In genomic region chr1:153679653-153680052, GRCm38 (mm10) we compare ENCODE assay signal across 12 mouse cellular contexts. TPM values are rescaled to one million over a fixed set of nuclear protein-coding genes. Genes with fewer than 3 reads are reported as not detected.
DNase-seq lines count a peak whose midpoint lies in the region; ATAC-seq and TF ChIP-seq lines count a peak whose summit lies in the region.
"Had no signal": no experiment of that assay in that cellular context is flagged by ENCODE, and none has a peak within 500 bp of the region (broad histone marks: within the 10 kb centered on the region; RNA-seq: fewer than 3 reads in every experiment).

No protein-coding gene starts in this region.

- H3K27me3 ChIP-seq in forebrain, embryonic 12.5 days, result no peaks in the 10 kb centered on the region
- H3K27me3 ChIP-seq in forebrain, embryonic 11.5 days (ENCODE audit: control insufficient read depth, insufficient read depth, low read length), result no peaks in the 10 kb centered on the region
- H3K27me3 ChIP-seq in neural tube, embryonic 12.5 days (replicated peaks), result 0 out of 2 replicates have a peak, but pooled peaks cover 5% of the 10 kb centered on the region
- H3K27me3 ChIP-seq in liver, embryonic 16.5 days (ENCODE audit: control insufficient read depth, insufficient read depth, low read depth, low read length), result no peaks in the 10 kb centered on the region
- no peaks in the 10 kb centered on the region for H3K27me3 ChIP-seq in stomach, postnatal 0 days (ENCODE audit: control insufficient read depth, insufficient read depth, low read length)
- H3K27me3 ChIP-seq in intestine, postnatal 0 days (replicated peaks; ENCODE audit: control insufficient read depth, insufficient read depth, low read length), result no peaks in the 10 kb centered on the region

- peaks cover 25% of the 10 kb centered on the region for H3K4me1 ChIP-seq in forebrain, embryonic 12.5 days
- H3K4me1 ChIP-seq in forebrain, embryonic 11.5 days (replicated peaks; ENCODE audit: control insufficient read depth, insufficient read depth, low read length), result no peaks in the 10 kb centered on the region
- H3K4me1 ChIP-seq in neural tube, embryonic 12.5 days, result peaks cover 14% of the 10 kb centered on the region
- no peaks in the 10 kb centered on the region; the same call in 1 of the 2 replicates for H3K4me1 ChIP-seq in liver, embryonic 16.5 days (ENCODE audit: control insufficient read depth, low read depth, low read length)
- no peaks in the 10 kb centered on the region for H3K4me1 ChIP-seq in stomach, postnatal 0 days (replicated peaks; ENCODE audit: control insufficient read depth, insufficient read depth)
- no peaks in the 10 kb centered on the region for H3K4me1 ChIP-seq in intestine, postnatal 0 days (replicated peaks; ENCODE audit: control insufficient read depth, insufficient read depth, low read length)
- H3K4me1 ChIP-seq: megakaryocyte, embryonic 14.5 days had no signal

- no peak for DNase-seq in forebrain, embryonic 11.5 days (ENCODE audit: low spot score)
- DNase-seq in neural tube, embryonic 10.5 days (ENCODE audit: extremely low spot score, low spot score), result no peak
- DNase-seq in stomach, postnatal 0 days (ENCODE audit: low spot score), result peak; percentile 21
- DNase-seq in thymus, postnatal 25 days, result no peak

- WGBS in forebrain, embryonic 12.5 days, result 66% methylated on average over 3 of the region's 3 CpGs
- 77% methylated on average over 3 of the region's 3 CpGs for WGBS in forebrain, embryonic 11.5 days
- WGBS in neural tube, embryonic 12.5 days, result 56% methylated on average over 3 of the region's 3 CpGs
- WGBS in liver, embryonic 16.5 days (ENCODE audit: insufficient replicate concordance), result 42% methylated on average over 3 of the region's 3 CpGs
- WGBS in stomach, postnatal 0 days, result 32% methylated on average over 3 of the region's 3 CpGs
- 60% methylated on average over 3 of the region's 3 CpGs for WGBS in intestine, postnatal 0 days

- no peak overlapping the region for H3K9ac ChIP-seq in forebrain, embryonic 12.5 days
- H3K9ac ChIP-seq in forebrain, embryonic 11.5 days (ENCODE audit: low read length), result no peak overlapping the region
- H3K9ac ChIP-seq in neural tube, embryonic 12.5 days, result no peak overlapping the region
- H3K9ac ChIP-seq in liver, embryonic 16.5 days (ENCODE audit: low read depth, low read length), result no peak overlapping the region
- H3K9ac ChIP-seq in stomach, postnatal 0 days (ENCODE audit: low read length), result no peak overlapping the region
- H3K9ac ChIP-seq in intestine, postnatal 0 days (ENCODE audit: low read depth, low read length), result no peak overlapping the region
- H3K9ac ChIP-seq: kidney, embryonic 15.5 days; limb, embryonic 12.5 days had no signal

- H3K4me2 ChIP-seq in forebrain, embryonic 12.5 days, result no peak overlapping the region
- no peak overlapping the region for H3K4me2 ChIP-seq in forebrain, embryonic 11.5 days (ENCODE audit: low read depth, low read length, severe bottlenecking)
- no peak overlapping the region for H3K4me2 ChIP-seq in neural tube, embryonic 12.5 days (replicated peaks)
- no peak overlapping the region for H3K4me2 ChIP-seq in liver, embryonic 16.5 days (ENCODE audit: low read depth, low read length)
- H3K4me2 ChIP-seq in stomach, postnatal 0 days (replicated peaks; ENCODE audit: low read depth), result 0 out of 2 replicates have a peak overlapping the region, but pooled peaks have one; percentile 12
- no peak overlapping the region for H3K4me2 ChIP-seq in intestine, postnatal 0 days (replicated peaks; ENCODE audit: low read depth)
- H3K4me2 ChIP-seq: kidney, embryonic 15.5 days; limb, embryonic 12.5 days had no signal

- no peaks in the 10 kb centered on the region for H3K36me3 ChIP-seq in forebrain, embryonic 12.5 days (replicated peaks)
- no peaks in the 10 kb centered on the region for H3K36me3 ChIP-seq in forebrain, embryonic 11.5 days (ENCODE audit: control insufficient read depth, insufficient read depth, low read length)
- H3K36me3 ChIP-seq in neural tube, embryonic 12.5 days, result no peaks in the 10 kb centered on the region
- H3K36me3 ChIP-seq in liver, embryonic 16.5 days (ENCODE audit: control insufficient read depth, insufficient read depth), result no peaks in the 10 kb centered on the region
- H3K36me3 ChIP-seq in stomach, postnatal 0 days (ENCODE audit: control insufficient read depth, insufficient read depth, low read length), result no peaks in the 10 kb centered on the region
- H3K36me3 ChIP-seq in intestine, postnatal 0 days (ENCODE audit: control insufficient read depth, insufficient read depth), result no peaks in the 10 kb centered on the region
- H3K36me3 ChIP-seq: kidney, embryonic 15.5 days; limb, embryonic 12.5 days had no signal

- no peak for TF ChIP-seq CTCF in stomach, postnatal 0 days (IDR thresholded peaks at IDR 0.05; ENCODE audit: low read depth)
- TF ChIP-seq CTCF in intestine, postnatal 0 days (IDR thresholded peaks at IDR 0.05; ENCODE audit: low read depth), result no peak

- no peaks in the 10 kb centered on the region for H3K9me3 ChIP-seq in forebrain, embryonic 12.5 days
- H3K9me3 ChIP-seq in forebrain, embryonic 11.5 days (ENCODE audit: control insufficient read depth, low read length), result no peaks in the 10 kb centered on the region
- H3K9me3 ChIP-seq in neural tube, embryonic 12.5 days, result no peaks in the 10 kb centered on the region
- H3K9me3 ChIP-seq in liver, embryonic 16.5 days (replicated peaks; ENCODE audit: control insufficient read depth, low read length), result no peaks in the 10 kb centered on the region
- no peaks in the 10 kb centered on the region for H3K9me3 ChIP-seq in stomach, postnatal 0 days (ENCODE audit: control insufficient read depth, low read length)
- no peaks in the 10 kb centered on the region for H3K9me3 ChIP-seq in intestine, postnatal 0 days (ENCODE audit: control insufficient read depth)
- H3K9me3 ChIP-seq: kidney, embryonic 15.5 days; limb, embryonic 12.5 days; megakaryocyte, embryonic 14.5 days had no signal

- TF ChIP-seq EP300 in stomach, postnatal 0 days (optimal IDR thresholded peaks at IDR 0.05), result no peak

- H3K27ac ChIP-seq in forebrain, embryonic 12.5 days, result no peak overlapping the region
- no peak overlapping the region for H3K27ac ChIP-seq in forebrain, embryonic 11.5 days (ENCODE audit: low read depth, low read length)
- no peak overlapping the region for H3K27ac ChIP-seq in neural tube, embryonic 12.5 days
- H3K27ac ChIP-seq in liver, embryonic 16.5 days (ENCODE audit: low read length), result peak overlapping the region; percentile 75
- H3K27ac ChIP-seq in stomach, postnatal 0 days (replicated peaks), result peak overlapping the region; percentile 76
- no peak overlapping the region for H3K27ac ChIP-seq in intestine, postnatal 0 days (ENCODE audit: low read depth, low read length)
- H3K27ac ChIP-seq: kidney, embryonic 15.5 days; limb, embryonic 12.5 days had no signal

- no peak overlapping the region for H3K4me3 ChIP-seq in forebrain, embryonic 12.5 days (replicated peaks)
- H3K4me3 ChIP-seq in forebrain, embryonic 11.5 days (ENCODE audit: low read depth, low read length), result no peak overlapping the region
- H3K4me3 ChIP-seq in neural tube, embryonic 12.5 days, result no peak overlapping the region
- no peak overlapping the region for H3K4me3 ChIP-seq in liver, embryonic 16.5 days (ENCODE audit: low read depth, low read length)
- H3K4me3 ChIP-seq in stomach, postnatal 0 days (ENCODE audit: low read depth, low read length), result no peak overlapping the region
- H3K4me3 ChIP-seq in intestine, postnatal 0 days (ENCODE audit: low read depth, low read length), result no peak overlapping the region
- H3K4me3 ChIP-seq: kidney, embryonic 15.5 days; limb, embryonic 12.5 days; megakaryocyte, embryonic 14.5 days had no signal

- peak; percentile 39; the same call in 1 of the 2 replicates for ATAC-seq in forebrain, embryonic 12.5 days (ENCODE audit: low FRiP score)
- ATAC-seq in forebrain, embryonic 11.5 days (replicated peaks; ENCODE audit: low FRiP score), result no peak
- peak; percentile 48; the same call in 1 of the 2 replicates for ATAC-seq in neural tube, embryonic 12.5 days (ENCODE audit: low FRiP score, low read depth)
- peak; percentile 33; the same call in 1 of the 2 replicates for ATAC-seq in liver, embryonic 16.5 days (ENCODE audit: low read depth)
- ATAC-seq in stomach, postnatal 0 days (ENCODE audit: low FRiP score, low TSS enrichment), result 0 out of 2 replicates have a peak, but pooled peaks have one; percentile 63
- no peak for ATAC-seq in intestine, postnatal 0 days

RNA-seq across cellular contexts. Expression of gene Rgs8, which starts 26.8 kb away (rescaled TPM):
- polyA plus RNA-seq in forebrain, embryonic 12.5 days (2016; fragmentation: Nextera tagmentation; extraction: Ambion mirVana), result 24.3 and 25.1 TPM in 2 replicates
- polyA plus RNA-seq in forebrain, embryonic 11.5 days (2014; fragmentation: Nextera tagmentation; extraction: Ambion mirVana), result 12.1 and 12.2 TPM in 2 replicates
- polyA plus RNA-seq in neural tube, embryonic 12.5 days (2016; fragmentation: Nextera tagmentation; extraction: Ambion mirVana), result 16.9 and 17.0 TPM in 2 replicates
- polyA plus RNA-seq in liver, embryonic 16.5 days (2015; fragmentation: Nextera tagmentation; extraction: Ambion mirVana), result not detected in 2 replicates
- polyA plus RNA-seq in stomach, postnatal 0 days (2015; fragmentation: Nextera tagmentation; extraction: Ambion mirVana), result 0.16 and 0.29 TPM in 2 replicates
- 0.07 and 0.17 TPM in 2 replicates for polyA plus RNA-seq in intestine, postnatal 0 days (2015; fragmentation: Nextera tagmentation; extraction: Ambion mirVana)
- polyA plus RNA-seq: urinary bladder, adult 2 months had no signal

Comparison
In these comparisons a context has a peak if more than half of its experiments do, and no peak if none do; other contexts are left out.
1. ATAC-seq: peak in forebrain, embryonic 12.5 days (single experiment), neural tube, embryonic 12.5 days (single experiment), liver, embryonic 16.5 days (single experiment) and stomach, postnatal 0 days (single experiment); none in forebrain, embryonic 11.5 days (single experiment) and intestine, postnatal 0 days (single experiment).
2. H3K27ac ChIP-seq: peak in liver, embryonic 16.5 days (single experiment) and stomach, postnatal 0 days (single experiment); none in forebrain, embryonic 12.5 days (single experiment), forebrain, embryonic 11.5 days (single experiment), neural tube, embryonic 12.5 days (single experiment) and intestine, postnatal 0 days (single experiment).
3. RNA of gene Rgs8, which starts 26.8 kb away (polyA plus RNA-seq): 24.3 to 25.1 TPM in forebrain, embryonic 12.5 days, 16.9 to 17.0 TPM in neural tube, embryonic 12.5 days and 12.1 to 12.2 TPM in forebrain, embryonic 11.5 days; 0.16 to 0.29 TPM in stomach, postnatal 0 days, 0.07 to 0.17 TPM in intestine, postnatal 0 days and not detected in liver, embryonic 16.5 days; every median in the first group is over 10 times any median in the second.